18 mouse cellular contexts compared by ENCODE assay signal in the genomic region with DNA sequence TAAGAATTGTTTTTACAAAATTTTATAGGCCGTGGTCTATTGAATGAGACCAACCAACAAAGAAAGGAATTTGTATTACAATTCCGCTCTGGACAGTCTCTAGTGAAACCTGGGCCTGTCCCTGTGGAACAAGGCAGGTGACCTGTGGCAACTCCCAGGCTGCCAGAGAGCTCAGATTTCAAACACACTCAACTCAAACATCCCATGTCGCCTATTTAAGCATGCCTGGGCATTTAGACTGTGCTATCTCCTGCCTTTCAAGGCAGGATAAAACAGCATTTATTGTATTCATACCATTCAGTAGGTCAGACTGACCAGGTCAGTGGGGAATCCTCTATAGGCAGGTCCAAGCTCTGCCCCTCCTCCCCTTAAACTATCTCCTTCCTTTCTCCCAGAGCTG.
A peak's percentile ranks its signal among the peaks of the same experiment; 100 is the strongest.
DNase-seq lines count a peak whose midpoint lies in the region; ATAC-seq lines count a peak whose summit lies in the region.
"Had no signal": no experiment of that assay in that cellular context is flagged by ENCODE, and none has a peak within 500 bp of the region (broad histone marks: within the 10 kb centered on the region; RNA-seq: fewer than 3 reads in every experiment).

No protein-coding gene starts in this region.

- 34% methylated on average over 3 of the region's 3 CpGs for WGBS in intestine, embryonic 14.5 days
- WGBS in intestine, embryonic 16.5 days, result 52% methylated on average over 3 of the region's 3 CpGs

- H3K36me3 ChIP-seq in intestine, embryonic 14.5 days (ENCODE audit: control insufficient read depth, insufficient read depth, low read length), result peaks cover 35% of the 10 kb centered on the region
- H3K36me3 ChIP-seq in intestine, embryonic 16.5 days (ENCODE audit: control insufficient read depth, insufficient read depth, low read length), result no peaks in the 10 kb centered on the region
- H3K36me3 ChIP-seq: embryonic facial prominence, embryonic 13.5 days; limb, embryonic 15.5 days had no signal

- H3K4me1 ChIP-seq in intestine, embryonic 14.5 days (replicated peaks; ENCODE audit: control insufficient read depth, insufficient read depth, low read length), result peaks cover 36% of the 10 kb centered on the region
- H3K4me1 ChIP-seq in intestine, embryonic 16.5 days (ENCODE audit: control insufficient read depth, insufficient read depth, low read length), result peaks cover 8% of the 10 kb centered on the region

- no peak overlapping the region for H3K4me3 ChIP-seq in intestine, embryonic 14.5 days (ENCODE audit: low read depth, low read length)
- no peak overlapping the region for H3K4me3 ChIP-seq in intestine, embryonic 16.5 days (ENCODE audit: low read length)
- H3K4me3 ChIP-seq: embryonic facial prominence, embryonic 13.5 days; layer of hippocampus, adult 2 months; left cerebral cortex, adult 2 months; limb, embryonic 15.5 days; myocyte had no signal

- no peak overlapping the region for H3K9ac ChIP-seq in intestine, embryonic 14.5 days (ENCODE audit: low read length)
- no peak overlapping the region for H3K9ac ChIP-seq in intestine, embryonic 16.5 days (ENCODE audit: low read depth, low read length)
- H3K9ac ChIP-seq: embryonic facial prominence, embryonic 13.5 days; limb, embryonic 15.5 days had no signal

- intact Hi-C loops in heart, postnatal 14 days (cut with DNase I), result loop anchor here (5.0 kb wide), 1 partner anchor 72 kb away; the partner anchor contains the start of gene Meis1
- intact Hi-C loops in gastrocnemius, postnatal 36 days (cut with DNase I), result no loop called here
- intact Hi-C loops in left cerebral cortex, postnatal 4 days (cut with DNase I), result no loop called here

- ATAC-seq in intestine, embryonic 14.5 days (replicated peaks; ENCODE audit: low FRiP score, low TSS enrichment, low read depth), result no peak
- no peak for ATAC-seq in intestine, embryonic 16.5 days

- no peaks in the 10 kb centered on the region for H3K9me3 ChIP-seq in intestine, embryonic 14.5 days (ENCODE audit: control insufficient read depth, low read length)
- no peaks in the 10 kb centered on the region for H3K9me3 ChIP-seq in intestine, embryonic 16.5 days (ENCODE audit: control insufficient read depth, low read length)
- H3K9me3 ChIP-seq: embryonic facial prominence, embryonic 13.5 days; limb, embryonic 15.5 days had no signal

- H3K27me3 ChIP-seq in intestine, embryonic 14.5 days (replicated peaks; ENCODE audit: control insufficient read depth, insufficient read depth, low read length), result no peaks in the 10 kb centered on the region
- no peaks in the 10 kb centered on the region for H3K27me3 ChIP-seq in intestine, embryonic 16.5 days (replicated peaks; ENCODE audit: control insufficient read depth, insufficient read depth, low read length)

- peak; percentile 89 for DNase-seq in heart, adult 11 months
- no peak for DNase-seq in heart, postnatal 14 days
- peak; percentile 50 for DNase-seq in intestine, embryonic 14.5 days (ENCODE audit: low spot score)
- DNase-seq in retina, embryonic 14.5 days (ENCODE audit: low spot score), result peak; percentile 38
- no peak for DNase-seq in retina, postnatal 1 day
- DNase-seq in gastrocnemius, postnatal 36 days, result no peak
- no peak for DNase-seq in left cerebral cortex, postnatal 4 days
- DNase-seq: adrenal gland, adult 2 months; cerebellum, adult 9-10 months; kidney, adult 8-10 months; lung, adult 2 months; thymus, postnatal 14 days had no signal

- H3K4me2 ChIP-seq in intestine, embryonic 14.5 days (ENCODE audit: low read length), result no peak overlapping the region
- no peak overlapping the region for H3K4me2 ChIP-seq in intestine, embryonic 16.5 days (ENCODE audit: low read depth, low read length)
- H3K4me2 ChIP-seq: embryonic facial prominence, embryonic 13.5 days; limb, embryonic 15.5 days had no signal

- no peak overlapping the region for H3K27ac ChIP-seq in intestine, embryonic 14.5 days (ENCODE audit: low read depth)
- H3K27ac ChIP-seq in intestine, embryonic 16.5 days (ENCODE audit: low read length), result no peak overlapping the region
- H3K27ac ChIP-seq: embryonic facial prominence, embryonic 13.5 days; layer of hippocampus, adult 2 months; left cerebral cortex, adult 2 months; limb, embryonic 15.5 days had no signal

Comparison
In these comparisons a context has a peak if more than half of its experiments do, and no peak if none do; other contexts are left out.
1. DNase-seq: peak in heart, adult 11 months (single experiment), intestine, embryonic 14.5 days (single experiment) and retina, embryonic 14.5 days (single experiment); none in heart, postnatal 14 days (0 of 2), retina, postnatal 1 day (single experiment), gastrocnemius, postnatal 36 days (0 of 2) and left cerebral cortex, postnatal 4 days (single experiment).